Mouse (Mus musculus) hindbrain, embryonic 11.5 days (tissue): Measurements from ENCODE around the gene Hs3st4. TPM values are rescaled to one million over a fixed set of nuclear protein-coding genes. Genes with fewer than 3 reads are reported as not detected.
A peak's percentile ranks its signal among the peaks of the same experiment; 100 is the strongest.

ENCODE experiments used
- ATAC-seq: fragments of 200-750 bp; cut with Nextera tagmentation; 2 replicates; pipeline ENCODE4 v1.8.0; 2017; ENCODE audit warnings: mild to moderate bottlenecking, moderate TSS enrichment, moderate library complexity; ENCODE audit not compliant: low FRiP score
- DNase-seq: peaks from one replicate; pipeline ENCODE4 v3.0.0-alpha.2; 2015; ENCODE audit warnings: low spot score
- H3K27ac ChIP-seq: fragments of 300-500 bp; sonication (generic); 2 replicates; pipeline ENCODE4 v1.5.1; 2014; ENCODE audit warnings: mild to moderate bottlenecking, low read depth, low read length
- H3K27me3 ChIP-seq: fragments of 300-500 bp; sonication (generic); 2 replicates; pipeline ENCODE4 v1.6.1; 2014; ENCODE audit warnings: mild to moderate bottlenecking, low read length, moderate library complexity, mixed read lengths; ENCODE audit not compliant: control insufficient read depth, insufficient read depth
- H3K36me3 ChIP-seq: fragments of 300-500 bp; sonication (generic); 2 replicates; pipeline ENCODE4 v1.6.1; 2014; ENCODE audit warnings: mild to moderate bottlenecking, low read length, moderate library complexity, mixed read lengths; ENCODE audit not compliant: control insufficient read depth, insufficient read depth
- H3K4me1 ChIP-seq: fragments of 300-500 bp; sonication (generic); replicated peaks from 2 replicates; pipeline ENCODE4 v1.6.1; 2014; ENCODE audit warnings: low read length, mixed read lengths; ENCODE audit not compliant: control insufficient read depth, insufficient read depth
- H3K4me2 ChIP-seq: fragments of 300-500 bp; sonication (generic); replicated peaks from 2 replicates; pipeline ENCODE4 v1.6.1; 2014; ENCODE audit warnings: mild to moderate bottlenecking, low read depth, low read length
- H3K4me3 ChIP-seq: fragments of 300-500 bp; sonication (generic); 2 replicates; pipeline ENCODE4 v1.5.1; 2014; ENCODE audit warnings: low read depth, low read length
- H3K9ac ChIP-seq: fragments of 300-500 bp; sonication (generic); 2 replicates; pipeline ENCODE4 v1.6.1; 2014; ENCODE audit warnings: low read depth, low read length
- H3K9me3 ChIP-seq: fragments of 300-500 bp; sonication (generic); 2 replicates; pipeline ENCODE4 v1.6.1; 2016; ENCODE audit warnings: low read length; ENCODE audit not compliant: control insufficient read depth
- WGBS: fragments of 180-500 bp; shearing (Covaris S2); extraction: QIAGEN DNeasy Blood & Tissue Kit; methylation state at CpG from one replicate; pipeline ENCODE4 v1.1.7; 2014; 5-methylcytosine and 5-hydroxymethylcytosine counted together
- polyA plus RNA-seq: library from polyadenylated mRNA; unstranded; fragments of >200 nt; fragmentation: Nextera tagmentation; extraction: Ambion mirVana; gene quantifications from 2 replicates; pipeline ENCODE4 v1.2.1, GENCODE M21; 2014

Gene Hs3st4
- polyA plus RNA-seq, 1 experiment from 2014 or later = 0.43 TPM

DNA sequence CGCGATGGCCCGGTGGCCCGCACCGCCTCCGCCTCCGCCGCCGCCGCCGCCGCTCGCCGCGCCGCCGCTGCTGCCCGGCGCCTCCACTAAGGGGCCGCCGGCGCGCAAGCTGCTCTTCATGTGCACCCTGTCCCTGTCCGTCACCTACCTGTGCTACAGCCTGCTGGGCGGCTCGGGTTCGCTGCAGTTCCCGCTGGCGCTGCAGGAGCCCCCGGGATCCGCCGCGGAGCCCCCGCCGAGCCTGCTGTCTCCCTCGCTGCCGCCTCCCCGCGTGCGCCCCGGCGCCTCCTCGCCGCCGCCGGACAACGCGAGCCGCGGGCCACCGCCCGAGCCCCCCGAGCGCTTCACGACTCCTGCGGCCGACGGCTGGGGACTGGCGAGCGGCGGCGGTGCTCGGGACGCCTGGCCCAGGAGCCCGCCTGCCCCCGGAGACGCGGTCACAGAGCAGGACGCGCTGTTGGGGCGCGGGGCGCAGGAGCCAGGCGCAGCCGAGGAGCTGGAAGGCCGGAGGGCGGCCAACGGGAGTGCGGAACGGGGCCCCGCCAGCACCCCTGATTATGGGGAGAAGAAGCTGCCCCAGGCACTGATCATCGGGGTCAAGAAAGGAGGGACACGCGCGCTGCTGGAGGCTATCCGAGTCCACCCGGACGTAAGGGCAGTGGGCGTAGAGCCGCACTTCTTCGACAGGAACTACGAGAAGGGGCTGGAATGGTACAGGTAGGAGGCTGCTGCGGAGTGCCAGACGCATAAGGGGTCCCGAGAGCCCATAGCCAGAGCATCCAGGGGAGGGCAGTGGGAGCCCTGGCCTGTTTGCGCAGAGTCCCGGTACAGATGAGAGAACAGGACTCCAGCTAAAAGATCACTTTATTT lies 743 bp downstream of the Hs3st4 start:
- WGBS = under 1% methylated on average over 71 of the region's 97 CpGs
- Histone ChIP-seq H3K4me3 (peak overlapping the region; percentile 67), H3K4me2 (peak overlapping the region; percentile 99), H3K4me1 (peaks cover 2% of the 10 kb centered on the region; the same call in 1 of the 2 replicates), H3K36me3 (no peaks in the 10 kb centered on the region), H3K9ac (peak overlapping the region; percentile 38; the same call in 1 of the 2 replicates), H3K27ac (no peak overlapping the region), H3K9me3 (no peaks in the 10 kb centered on the region), H3K27me3 (peaks cover 42% of the 10 kb centered on the region)
- peak; percentile 52 for DNase-seq
- peak; percentile 59 for ATAC-seq

DNA sequence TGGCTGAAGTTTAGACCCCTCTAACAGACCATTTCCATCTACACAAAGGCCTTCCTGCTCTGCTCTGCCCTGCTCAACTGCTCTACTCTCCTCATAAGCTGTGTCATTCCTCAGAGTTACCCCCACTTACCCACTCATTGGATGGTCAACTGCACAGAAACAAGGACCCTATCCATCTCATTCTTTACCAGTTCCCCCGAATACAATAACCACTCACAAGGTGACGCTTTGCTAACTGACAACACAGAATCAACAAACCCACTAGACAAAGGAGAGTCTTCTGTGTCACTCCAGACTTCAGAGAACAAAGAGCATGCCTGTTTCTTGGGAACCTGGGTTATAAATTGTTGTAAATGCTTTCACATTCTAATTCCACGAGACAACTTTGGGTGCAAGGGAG lies 9.5 kb downstream of the Hs3st4 start:
- no peak overlapping the region for H3K4me3 ChIP-seq
- H3K27me3 ChIP-seq = no peaks in the 10 kb centered on the region
- no peak overlapping the region for H3K4me2 ChIP-seq
- no peaks in the 10 kb centered on the region for H3K36me3 ChIP-seq
- no peak overlapping the region for H3K27ac ChIP-seq
- no peak overlapping the region for H3K9ac ChIP-seq
- H3K9me3 ChIP-seq = no peaks in the 10 kb centered on the region
- DNase-seq (no peak), ATAC-seq (no peak)
- WGBS = 53% methylated on average over 3 of the region's 3 CpGs
- H3K4me1 ChIP-seq = no peaks in the 10 kb centered on the region

DNA sequence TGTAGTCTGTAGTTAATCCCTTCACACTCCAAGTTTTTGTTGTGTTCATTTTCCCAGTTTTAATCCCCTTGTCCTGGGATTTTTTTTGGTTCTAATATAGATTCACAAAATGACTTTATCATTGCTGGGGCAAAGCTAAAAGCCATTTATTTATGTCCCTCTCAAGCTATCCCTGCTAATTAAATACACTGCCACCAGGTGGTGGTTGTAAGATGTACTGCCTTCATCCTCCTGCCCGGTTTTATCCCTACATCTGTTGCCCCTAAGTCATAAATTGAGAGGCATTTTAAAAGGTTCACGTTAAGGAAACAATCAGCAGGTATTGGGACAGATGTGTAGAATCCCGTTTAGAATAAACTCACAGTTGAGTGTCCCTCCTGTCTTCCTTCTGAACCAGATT lies 14.6 kb downstream of the Hs3st4 start:
- Histone ChIP-seq H3K9ac (no peak overlapping the region), H3K4me1 (no peaks in the 10 kb centered on the region), H3K4me2 (no peak overlapping the region), H3K9me3 (no peaks in the 10 kb centered on the region), H3K36me3 (no peaks in the 10 kb centered on the region), H3K4me3 (no peak overlapping the region), H3K27me3 (no peaks in the 10 kb centered on the region), H3K27ac (no peak overlapping the region)
- DNase-seq (no peak), ATAC-seq (no peak)
- 59% methylated on average over 3 of the region's 3 CpGs for WGBS

DNA sequence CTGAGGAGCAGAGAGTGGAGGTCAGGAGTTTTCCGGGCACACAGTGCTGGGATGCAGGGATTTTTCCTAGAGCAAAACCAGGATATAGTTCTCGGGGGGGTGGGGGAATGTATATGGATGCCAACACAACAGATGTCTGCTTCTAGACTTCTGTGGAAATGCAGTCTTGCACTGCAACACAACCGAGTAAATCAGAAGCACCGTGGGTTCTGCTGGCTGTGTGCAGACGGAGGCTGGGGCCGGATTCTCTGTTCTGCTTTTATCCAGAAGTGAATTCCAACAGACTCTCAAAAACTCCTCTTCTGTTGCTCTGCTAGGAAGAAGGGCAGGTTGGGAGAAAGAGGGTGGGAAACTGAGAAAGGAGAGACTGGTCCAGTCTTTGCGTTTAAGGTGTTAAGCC lies 15.9 kb downstream of the Hs3st4 start:
- H3K9ac ChIP-seq = no peak overlapping the region
- no peak for DNase-seq
- ATAC-seq = no peak
- WGBS = 74% methylated on average over 7 of the region's 7 CpGs
- no peak overlapping the region for H3K4me3 ChIP-seq
- no peak overlapping the region for H3K4me2 ChIP-seq
- H3K27me3 ChIP-seq = no peaks in the 10 kb centered on the region
- H3K9me3 ChIP-seq = no peaks in the 10 kb centered on the region
- H3K4me1 ChIP-seq = no peaks in the 10 kb centered on the region
- no peak overlapping the region for H3K27ac ChIP-seq
- H3K36me3 ChIP-seq = no peaks in the 10 kb centered on the region

DNA sequence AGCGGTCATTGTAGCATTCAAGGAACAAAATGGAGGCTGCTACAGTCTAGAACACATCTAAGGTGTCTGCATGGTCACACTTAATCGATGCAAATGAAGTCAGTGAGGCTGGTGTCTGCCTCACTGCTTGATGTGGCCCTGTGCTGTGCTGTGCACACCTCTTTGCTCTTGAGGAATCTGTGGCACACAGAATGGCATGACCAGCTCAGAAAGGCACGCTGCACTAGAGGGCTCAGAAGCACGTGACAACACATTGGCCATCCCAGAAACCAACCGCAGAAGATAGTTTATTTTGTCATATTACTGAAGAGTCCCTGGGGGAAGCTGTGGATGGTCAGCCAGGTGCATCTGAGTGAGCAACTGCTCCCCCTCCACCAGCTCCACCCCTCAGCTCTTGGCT lies 44.2 kb downstream of the Hs3st4 start:
- no peak overlapping the region for H3K27ac ChIP-seq
- 87% methylated on average over 5 of the region's 5 CpGs for WGBS
- H3K36me3 ChIP-seq = no peaks in the 10 kb centered on the region
- no peaks in the 10 kb centered on the region for H3K4me1 ChIP-seq
- H3K4me2 ChIP-seq = no peak overlapping the region
- DNase-seq (no peak), ATAC-seq (no peak)
- no peaks in the 10 kb centered on the region for H3K9me3 ChIP-seq
- no peak overlapping the region for H3K4me3 ChIP-seq
- H3K9ac ChIP-seq = no peak overlapping the region
- H3K27me3 ChIP-seq = no peaks in the 10 kb centered on the region

DNA sequence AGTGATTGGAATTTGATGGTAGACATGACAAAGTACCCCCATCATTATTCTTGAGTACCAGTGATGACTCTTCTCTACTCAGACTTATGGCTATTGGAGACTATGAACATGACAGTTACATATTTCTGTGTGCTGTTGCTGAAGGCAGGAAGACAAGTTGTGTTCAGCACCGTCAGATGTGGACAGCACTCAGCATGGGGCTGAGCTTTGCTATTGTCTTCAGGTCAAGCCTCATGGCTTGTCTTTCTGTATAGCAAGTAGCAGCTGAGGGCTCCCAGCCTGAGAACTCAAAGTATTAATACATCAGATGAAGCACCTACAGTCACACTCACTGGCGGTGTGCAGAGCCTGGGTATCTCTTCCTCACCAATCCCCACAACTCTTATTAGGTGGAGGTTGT lies 49.6 kb downstream of the Hs3st4 start:
- Histone ChIP-seq H3K27ac (no peak overlapping the region), H3K9me3 (no peaks in the 10 kb centered on the region), H3K4me2 (no peak overlapping the region), H3K9ac (no peak overlapping the region), H3K36me3 (no peaks in the 10 kb centered on the region), H3K4me1 (no peaks in the 10 kb centered on the region), H3K27me3 (no peaks in the 10 kb centered on the region), H3K4me3 (no peak overlapping the region)
- WGBS = 46% methylated on average over 2 of the region's 2 CpGs
- peak; percentile 37 for DNase-seq
- no peak for ATAC-seq

DNA sequence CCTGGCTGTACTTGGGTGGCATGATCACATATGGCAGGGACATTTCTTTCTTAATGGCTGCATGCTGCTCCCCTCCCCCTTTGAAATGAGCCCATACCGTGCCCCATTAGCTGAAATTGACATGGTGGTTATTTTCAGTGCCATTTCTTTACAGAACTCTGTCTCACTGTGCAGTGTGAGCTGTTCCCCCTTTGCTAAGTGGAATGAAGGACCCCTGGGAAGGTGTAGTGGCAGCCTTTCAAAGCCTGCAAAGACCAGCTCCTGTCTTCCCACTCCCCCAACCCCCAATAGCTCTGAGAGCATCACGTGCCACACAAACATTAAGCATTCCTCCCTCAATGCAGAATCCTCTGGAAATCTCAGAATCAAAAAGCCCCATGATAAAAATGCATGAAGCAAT lies 50.7 kb downstream of the Hs3st4 start:
- H3K4me2 ChIP-seq = no peak overlapping the region
- no peaks in the 10 kb centered on the region for H3K9me3 ChIP-seq
- no peak overlapping the region for H3K4me3 ChIP-seq
- H3K4me1 ChIP-seq = no peaks in the 10 kb centered on the region
- WGBS = 68% methylated on average over 2 of the region's 2 CpGs
- H3K27me3 ChIP-seq = no peaks in the 10 kb centered on the region
- H3K36me3 ChIP-seq = no peaks in the 10 kb centered on the region
- ATAC-seq (no peak), DNase-seq (no peak)
- H3K27ac ChIP-seq = no peak overlapping the region
- no peak overlapping the region for H3K9ac ChIP-seq

DNA sequence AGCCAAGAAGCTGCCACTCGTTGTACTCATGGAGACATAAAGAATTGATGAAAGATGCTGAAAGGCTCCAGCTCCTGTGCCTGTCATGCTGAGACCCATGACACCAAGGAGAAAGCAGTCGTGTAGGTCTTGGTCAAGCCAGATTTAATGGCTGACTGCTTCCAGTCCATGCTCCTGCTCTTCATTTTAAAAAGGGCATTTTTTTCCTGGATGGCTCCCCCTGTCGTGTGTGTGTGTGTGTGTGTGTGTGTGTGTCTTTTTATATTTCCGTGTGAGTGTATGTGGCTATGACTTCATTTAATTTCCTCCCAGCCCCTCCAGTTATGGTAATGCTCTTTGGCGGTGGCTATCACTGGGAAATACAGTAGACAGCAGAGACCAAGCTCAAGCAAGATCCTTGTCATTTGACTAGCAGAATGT lies 54.6 kb downstream of the Hs3st4 start:
- Histone ChIP-seq H3K4me3 (no peak overlapping the region), H3K27ac (no peak overlapping the region), H3K4me2 (no peak overlapping the region), H3K27me3 (no peaks in the 10 kb centered on the region), H3K4me1 (no peaks in the 10 kb centered on the region), H3K36me3 (no peaks in the 10 kb centered on the region), H3K9ac (no peak overlapping the region), H3K9me3 (no peaks in the 10 kb centered on the region)
- DNase-seq (no peak), ATAC-seq (peak; percentile 27; the same call in 1 of the 2 replicates)
- WGBS = 46% methylated on average over 5 of the region's 5 CpGs

DNA sequence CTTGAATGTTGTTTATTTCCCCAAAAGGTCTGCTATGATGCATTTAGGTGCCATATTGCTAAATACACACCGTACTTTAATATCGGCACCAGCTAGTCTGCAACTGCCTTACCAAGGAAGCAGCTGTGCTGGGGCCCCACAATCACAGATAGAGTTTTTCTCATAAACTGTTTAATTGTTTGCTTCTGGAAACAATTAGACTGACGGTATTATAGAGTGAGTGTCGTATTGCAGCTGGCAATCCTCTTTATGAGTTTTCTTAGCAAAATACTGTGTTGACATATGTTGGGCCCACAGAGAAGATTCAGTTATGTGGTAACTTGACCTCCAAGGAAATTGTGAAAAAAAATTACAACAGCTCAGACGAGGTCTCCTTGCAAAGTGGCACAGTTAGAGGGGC lies 56.5 kb downstream of the Hs3st4 start:
- ATAC-seq (no peak), DNase-seq (no peak)
- Histone ChIP-seq H3K4me1 (no peaks in the 10 kb centered on the region), H3K27ac (no peak overlapping the region), H3K9ac (no peak overlapping the region), H3K36me3 (no peaks in the 10 kb centered on the region), H3K27me3 (no peaks in the 10 kb centered on the region), H3K4me3 (no peak overlapping the region), H3K4me2 (no peak overlapping the region), H3K9me3 (no peaks in the 10 kb centered on the region)
- 75% methylated on average over 5 of the region's 5 CpGs for WGBS
